Mouse (Mus musculus): Measurements from ENCODE around the gene Ier5l.

The Ier5l gene

DNA sequence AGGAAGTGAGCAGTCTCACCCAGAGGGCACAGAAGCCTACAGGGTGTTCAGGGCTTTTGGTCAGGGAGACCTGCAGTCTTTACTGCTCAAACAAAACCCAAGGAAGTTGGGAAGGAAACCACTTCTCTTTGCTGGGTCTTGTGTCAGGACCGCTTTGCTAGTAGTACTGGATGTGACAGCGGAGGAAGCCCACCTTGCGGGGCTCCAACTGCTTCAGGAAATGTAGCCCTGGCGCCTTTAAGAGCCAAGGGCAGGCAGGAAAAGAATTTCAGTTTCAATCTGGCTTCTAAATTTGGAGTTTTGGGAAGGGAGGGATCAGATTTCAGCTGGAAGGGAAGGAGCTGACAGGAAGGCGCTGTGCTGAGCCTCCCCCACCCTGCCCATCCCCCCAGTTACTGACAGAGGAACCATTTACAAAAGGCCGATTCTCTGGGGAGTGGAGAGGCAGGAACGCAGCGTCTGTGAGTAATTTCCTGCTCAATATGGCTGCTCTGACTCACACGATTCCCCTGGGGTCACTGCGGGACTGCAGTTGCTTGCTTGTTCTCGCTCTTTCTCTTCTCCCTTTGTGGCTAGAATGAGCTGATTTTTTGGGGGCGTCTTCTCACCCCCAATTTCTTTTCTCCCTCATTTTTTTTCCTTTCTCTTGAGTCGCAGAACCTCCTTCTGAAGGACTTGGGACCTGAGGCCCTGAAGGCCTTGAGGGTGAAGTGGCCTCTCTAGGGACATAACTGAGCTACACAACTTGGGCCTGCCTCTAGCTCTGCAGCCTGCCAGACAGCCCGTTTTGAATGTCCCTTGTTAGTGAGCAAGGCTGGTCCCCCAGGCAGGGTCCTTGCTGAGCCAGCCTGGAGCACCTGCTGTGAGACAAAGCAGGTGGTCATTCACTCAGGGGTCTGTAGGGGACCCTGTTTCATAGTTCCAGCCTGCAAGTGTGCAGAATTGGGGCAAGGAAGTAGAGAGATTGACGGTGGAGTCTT, 32.2 kb downstream of the Ier5l start:
- peak; percentile 69 to 83 for DNase-seq (ENCODE audit: low spot score in 2 of 2)

DNA sequence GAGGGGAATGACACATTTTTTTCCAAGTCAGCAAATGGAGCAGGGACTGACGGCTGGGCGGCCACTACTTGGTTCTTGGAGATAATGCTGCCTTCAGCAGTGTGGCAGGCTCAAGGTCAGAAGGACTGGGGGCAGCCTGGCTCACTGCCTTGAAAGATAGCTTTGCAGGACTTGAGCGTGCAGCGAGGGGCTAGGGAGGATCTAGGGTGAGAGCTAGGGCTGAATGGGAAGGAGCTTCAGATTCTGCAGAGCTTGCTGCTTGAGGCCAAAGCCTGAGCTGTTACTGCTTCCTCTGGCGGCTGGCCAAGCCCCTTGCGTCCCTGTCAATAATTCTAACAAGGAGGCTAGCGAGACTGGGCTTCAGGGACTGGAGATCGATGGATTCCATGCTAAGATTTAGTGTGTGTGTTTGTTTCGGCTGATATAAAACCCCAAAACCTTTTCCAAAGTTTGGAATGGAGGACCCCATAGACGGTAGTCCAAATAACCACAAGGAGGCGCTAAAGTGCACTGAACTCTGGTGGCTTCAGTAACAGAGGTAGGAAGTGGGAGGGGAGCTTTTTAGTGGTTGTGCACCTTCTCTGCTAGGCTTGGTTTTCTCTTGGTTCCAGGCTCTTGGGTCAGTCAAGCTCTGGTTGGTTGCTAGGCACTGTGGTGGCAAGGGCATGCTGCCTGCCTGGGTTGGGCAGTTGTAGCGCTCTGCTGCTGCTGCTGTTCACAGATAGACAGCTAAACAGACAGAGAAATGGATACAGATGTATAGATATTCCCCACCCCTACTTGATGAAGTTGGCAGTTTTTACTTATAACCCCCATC, 33.1 kb downstream of the Ier5l start:
- DNase-seq (ENCODE audit: low spot score in 2 of 2): peak; percentile 59 to 62

DNA sequence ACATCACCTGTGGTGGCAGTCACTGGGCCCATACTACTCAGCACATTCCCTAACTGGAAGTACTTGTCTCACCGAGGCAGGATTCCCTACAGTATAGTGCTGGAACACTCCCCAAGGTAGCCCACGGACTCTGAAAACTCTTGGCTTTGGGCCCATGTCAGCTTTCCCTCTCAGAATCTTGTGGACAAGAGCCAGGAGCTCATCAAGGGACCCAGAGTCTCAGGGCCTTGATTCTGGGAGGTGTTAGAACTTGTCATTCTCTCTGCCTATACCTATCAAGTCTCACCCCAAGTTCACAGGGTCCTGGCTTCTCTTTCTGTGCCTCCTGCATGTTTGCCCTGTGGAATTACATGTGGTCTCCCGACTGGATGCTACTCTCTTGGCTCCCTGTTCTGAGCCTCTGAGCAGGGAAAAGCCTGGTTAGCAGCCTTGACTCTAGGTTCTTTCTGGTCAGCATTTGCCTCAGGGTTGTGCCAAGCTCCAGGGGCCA, 33.8 kb downstream of the Ier5l start:
- DNase-seq (ENCODE audit: low spot score in 2 of 2): no peak

DNA sequence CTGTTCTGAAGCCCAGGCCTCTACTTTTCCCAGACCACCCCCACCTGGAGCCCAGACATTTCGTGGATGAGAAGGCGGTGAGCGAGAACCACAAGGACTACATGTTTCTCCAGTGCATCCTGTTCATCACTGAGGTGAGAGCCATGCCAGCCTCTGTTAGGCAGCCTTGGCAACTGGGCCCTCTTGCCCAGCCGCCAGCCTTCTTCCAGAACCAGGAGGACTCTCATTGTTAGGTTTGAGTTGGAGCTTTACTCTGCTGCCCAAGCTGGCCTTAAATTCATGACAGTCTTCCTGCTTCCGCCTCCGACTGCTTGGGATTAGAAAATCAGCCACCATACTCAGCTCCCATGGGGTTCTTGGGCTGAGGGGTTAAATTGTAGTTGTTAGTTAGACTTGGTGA, 34.4 kb downstream of the Ier5l start:
- DNase-seq (ENCODE audit: low spot score in 2 of 2): no peak

DNA sequence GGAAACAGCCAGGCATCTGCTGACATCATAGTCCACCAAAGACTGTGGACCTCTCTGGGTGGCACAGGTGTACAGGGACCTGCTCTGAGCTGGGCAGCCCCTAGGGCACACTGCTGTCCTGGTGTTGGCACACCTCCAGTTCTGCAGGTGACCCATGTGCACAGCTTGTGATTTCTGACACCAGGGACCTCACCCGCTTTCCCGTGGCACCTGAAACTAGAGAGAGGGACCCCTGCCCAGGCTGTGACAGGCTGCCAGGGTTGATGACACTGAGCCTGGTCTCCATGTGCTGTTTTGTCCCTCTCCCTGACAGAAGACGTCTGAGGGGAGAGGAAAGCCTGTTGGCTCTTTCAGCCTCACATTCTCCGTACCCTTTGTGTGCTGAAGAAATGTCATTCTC, 36.2 kb downstream of the Ier5l start:
- no peak for DNase-seq (ENCODE audit: low spot score in 2 of 2)

DNA sequence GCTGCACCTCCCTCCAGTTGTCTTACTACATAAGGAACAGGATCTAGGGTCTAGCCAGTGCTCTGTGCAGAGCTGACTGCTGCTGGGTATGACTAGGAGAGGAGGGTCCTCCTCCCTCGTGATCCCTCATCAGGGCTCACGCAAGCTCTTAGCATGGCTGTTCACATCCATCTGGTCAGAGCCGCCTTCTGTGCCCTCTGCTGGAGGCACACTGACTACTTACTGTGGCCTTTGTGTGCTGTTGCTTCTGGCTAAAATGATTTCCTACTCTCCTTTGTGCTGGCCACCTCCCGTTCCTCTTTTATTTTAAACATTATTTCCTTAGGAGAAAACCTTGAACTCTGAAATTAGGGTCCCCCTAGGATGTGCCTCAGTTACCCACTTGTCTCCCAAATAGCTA, 37.2 kb downstream of the Ier5l start:
- DNase-seq (ENCODE audit: low spot score in 2 of 2): no peak

DNA sequence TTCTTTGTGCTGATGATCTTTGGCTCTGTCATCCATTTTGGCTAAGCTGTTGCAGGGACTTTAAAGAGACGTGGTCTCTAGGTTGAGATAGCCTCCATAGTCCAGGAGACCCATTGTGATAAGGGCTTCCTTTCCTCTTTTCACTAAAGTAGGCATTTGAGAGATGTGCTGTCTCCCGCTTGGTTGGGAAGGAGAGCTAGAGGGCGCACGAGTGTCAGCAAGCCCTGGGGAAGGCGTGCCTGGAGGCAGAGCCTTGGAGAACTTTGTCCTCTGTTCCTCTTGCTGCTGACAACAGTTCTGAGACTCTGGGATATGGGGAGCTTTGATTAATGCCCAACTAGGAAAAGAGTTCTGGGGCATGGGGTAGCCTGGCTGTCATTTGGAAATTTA, 37.9 kb downstream of the Ier5l start:
- peak in 1 of 2 experiments; percentile 73 for DNase-seq (ENCODE audit: low spot score in 2 of 2)

DNA sequence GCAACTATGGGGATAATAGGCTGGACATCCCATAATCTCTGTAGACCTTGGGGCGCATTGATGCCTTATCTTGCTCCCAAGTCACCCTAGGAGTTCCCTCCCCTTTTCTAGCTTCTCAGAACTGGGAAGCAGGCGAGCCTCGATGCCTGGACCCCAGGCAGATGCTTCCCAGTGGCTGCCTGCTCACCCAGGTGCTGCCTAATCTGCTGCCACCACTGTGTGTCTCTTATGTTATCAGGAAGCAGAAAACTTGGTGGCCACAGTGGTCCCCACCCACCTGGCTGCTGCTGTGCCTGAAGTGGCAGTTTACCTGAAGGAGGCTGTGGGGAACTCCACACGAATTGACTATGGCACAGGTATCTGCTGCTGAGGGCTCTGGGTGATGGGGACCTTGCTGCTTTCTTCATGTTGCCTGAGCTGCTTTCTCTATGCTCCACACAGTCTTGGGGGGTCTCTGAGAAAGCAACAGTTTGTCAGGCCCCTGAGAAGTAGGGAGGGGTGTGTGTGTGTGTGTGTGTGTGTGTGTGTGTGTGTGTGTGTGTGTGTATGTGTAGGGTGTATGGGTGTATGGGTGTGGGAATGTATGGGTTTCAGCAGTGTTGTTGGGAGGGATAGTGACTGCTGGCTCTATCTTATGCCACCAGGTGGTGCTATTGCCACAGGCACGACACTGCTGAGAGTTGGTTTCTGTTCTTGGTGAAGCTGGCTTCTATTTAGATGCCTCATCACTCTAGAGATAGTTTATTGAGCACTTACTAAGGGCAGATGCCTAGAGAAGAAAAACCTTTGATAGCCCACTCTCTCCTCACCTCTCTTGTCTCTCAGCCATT, 38.5 kb downstream of the Ier5l start:
- DNase-seq (ENCODE audit: low spot score in 2 of 2): peak; percentile 56 to 67

DNA sequence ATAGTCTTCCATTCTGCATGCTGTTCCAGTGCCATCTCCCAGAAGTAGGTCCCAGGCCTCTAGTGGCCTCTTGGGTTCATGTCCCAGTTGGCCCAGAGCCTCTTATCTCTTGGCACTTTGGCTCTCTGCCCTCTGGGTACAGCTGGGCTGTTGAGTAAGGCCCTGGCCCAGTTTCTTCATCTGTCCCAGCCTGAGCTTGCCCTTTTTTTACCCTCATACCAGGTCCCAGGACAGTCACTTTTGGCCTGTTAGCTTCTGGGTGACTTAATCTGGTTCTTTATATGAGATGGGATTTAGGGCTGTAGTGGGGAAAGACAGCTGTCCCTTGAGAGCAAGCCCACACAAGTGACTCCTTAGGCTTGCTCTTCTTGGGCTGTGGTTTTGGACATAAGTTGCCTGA, 44.9 kb downstream of the Ier5l start:
- peak in 1 of 2 experiments; percentile 75 for DNase-seq (ENCODE audit: low spot score in 2 of 2)
